Mouse (Mus musculus) kidney, postnatal 4 days (tissue): ENCODE data around the gene Vsir.

Source experiments
- DNase-seq, 2 experiments: peaks; one replicate each; pipeline ENCODE4 v3.0.0; 2021; ENCODE audit warnings: mixed read lengths in 2 of 2

Vsir gene

DNA sequence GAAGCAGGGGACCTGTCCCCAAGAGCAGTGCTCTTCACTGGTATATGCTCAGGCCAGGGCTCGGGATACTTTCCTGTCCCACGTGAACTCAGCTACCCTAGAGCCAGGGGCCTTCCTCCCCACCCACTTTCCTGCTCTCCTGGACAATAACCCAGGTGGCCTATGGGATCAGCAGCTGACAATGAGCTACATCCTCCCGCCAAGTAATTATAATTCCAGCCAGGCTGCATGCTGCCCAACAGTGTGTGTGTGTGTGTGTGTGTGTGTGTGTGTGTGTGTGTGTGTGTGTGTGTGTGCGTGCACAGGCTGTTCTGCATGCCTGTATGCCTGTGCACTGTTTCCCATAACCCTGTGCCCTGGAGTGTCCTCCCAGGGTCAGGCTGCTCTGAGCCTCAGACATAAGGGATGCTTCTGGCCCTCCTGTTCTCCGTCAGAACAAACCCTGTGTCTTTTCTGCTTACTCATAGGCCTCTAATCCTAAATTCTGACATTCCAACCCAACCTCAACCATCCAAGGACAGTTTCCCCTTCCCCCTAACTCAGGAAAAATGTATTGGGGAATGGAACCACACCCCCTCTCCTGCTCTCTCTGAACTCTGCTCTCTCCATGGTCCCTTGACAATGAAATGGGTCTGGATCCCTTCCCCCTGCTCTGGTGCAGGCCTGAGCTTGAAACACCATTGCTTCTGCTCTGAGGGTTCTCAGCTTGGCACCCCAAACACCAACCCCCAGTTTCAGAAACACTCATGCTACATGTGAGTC lies 6.8 kb downstream of the Vsir start:
- DNase-seq: peak; percentile 17 to 45

DNA sequence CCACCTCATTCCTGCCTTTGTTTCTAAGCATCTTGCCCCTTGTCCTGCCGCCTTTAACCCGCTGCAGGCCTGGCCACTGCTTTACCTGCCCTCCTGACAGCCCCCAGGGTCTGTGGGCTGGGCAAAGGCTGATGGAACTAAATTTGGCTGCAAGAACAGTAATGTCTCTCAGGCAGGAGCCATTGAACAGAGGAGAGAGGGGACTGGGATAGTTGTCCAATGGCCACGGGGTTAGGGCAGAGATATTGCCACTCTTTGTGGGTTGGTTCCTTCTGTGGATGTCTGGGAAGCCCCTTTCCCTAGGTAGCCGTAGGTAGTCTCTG lies 7.3 kb downstream of the Vsir start:
- DNase-seq: no peak

GRCm38 (mm10) chr10:60354881-60355677 lies 8.4 kb downstream of the Vsir start:
- DNase-seq: no peak

GRCm38 (mm10) chr10:60357441-60357840 lies 10.8 kb downstream of the Vsir start:
- DNase-seq: no peak

DNA sequence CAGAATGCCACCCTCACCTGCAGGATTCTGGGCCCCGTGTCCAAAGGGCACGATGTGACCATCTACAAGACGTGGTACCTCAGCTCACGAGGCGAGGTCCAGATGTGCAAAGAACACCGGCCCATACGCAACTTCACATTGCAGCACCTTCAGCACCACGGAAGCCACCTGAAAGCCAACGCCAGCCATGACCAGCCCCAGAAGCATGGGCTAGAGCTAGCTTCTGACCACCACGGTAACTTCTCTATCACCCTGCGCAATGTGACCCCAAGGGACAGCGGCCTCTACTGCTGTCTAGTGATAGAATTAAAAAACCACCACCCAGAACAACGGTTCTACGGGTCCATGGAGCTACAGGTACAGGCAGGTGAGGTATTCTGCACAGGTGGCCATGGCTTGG lies 11.2 kb downstream of the Vsir start:
- DNase-seq: no peak

- DNase-seq: no peak
Measured at GRCm38 (mm10) chr10:60358776-60359175, 12.1 kb downstream of the Vsir start.

- no peak for DNase-seq
Measured at GRCm38 (mm10) chr10:60361615-60362309, 15.1 kb downstream of the Vsir start.

DNA sequence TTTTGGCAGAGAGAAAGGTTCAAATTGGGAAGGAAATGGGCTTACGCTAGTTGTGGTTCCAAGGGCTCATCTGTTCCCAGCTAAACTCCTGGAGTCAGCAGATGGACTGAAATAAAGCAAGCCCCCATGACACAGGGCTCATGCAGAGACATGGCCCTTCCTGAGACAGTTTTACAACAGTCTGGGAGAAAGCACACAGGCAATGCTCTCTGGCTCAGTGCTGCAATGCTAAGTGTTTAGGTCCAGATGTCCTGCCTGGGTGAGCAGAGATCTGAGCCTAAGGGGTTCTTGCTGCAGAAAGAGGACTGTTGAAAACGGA lies 15.6 kb downstream of the Vsir start:
- no peak for DNase-seq

- DNase-seq: no peak
Measured at GRCm38 (mm10) chr10:60363426-60363825, 16.8 kb downstream of the Vsir start.

DNA sequence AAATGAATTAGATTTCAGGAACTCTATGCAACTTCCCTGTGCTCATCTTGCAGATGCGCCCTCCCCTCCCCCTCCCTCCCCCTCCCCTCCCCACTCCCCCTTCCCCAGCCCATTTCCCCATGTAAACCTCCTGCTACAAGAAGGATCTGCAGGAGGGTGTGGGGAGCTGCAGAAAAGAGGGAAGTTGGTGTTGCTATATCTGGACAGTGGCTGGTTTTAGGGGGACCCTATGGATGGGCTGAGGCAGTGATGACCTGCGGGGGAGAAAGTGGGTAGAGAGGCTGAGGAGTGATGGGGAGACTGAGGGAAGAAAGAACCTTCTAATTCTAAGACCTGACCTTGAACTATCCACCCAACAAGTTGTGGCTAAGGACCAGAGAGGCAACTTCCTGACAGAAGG lies 20.5 kb downstream of the Vsir start:
- no peak for DNase-seq

DNA sequence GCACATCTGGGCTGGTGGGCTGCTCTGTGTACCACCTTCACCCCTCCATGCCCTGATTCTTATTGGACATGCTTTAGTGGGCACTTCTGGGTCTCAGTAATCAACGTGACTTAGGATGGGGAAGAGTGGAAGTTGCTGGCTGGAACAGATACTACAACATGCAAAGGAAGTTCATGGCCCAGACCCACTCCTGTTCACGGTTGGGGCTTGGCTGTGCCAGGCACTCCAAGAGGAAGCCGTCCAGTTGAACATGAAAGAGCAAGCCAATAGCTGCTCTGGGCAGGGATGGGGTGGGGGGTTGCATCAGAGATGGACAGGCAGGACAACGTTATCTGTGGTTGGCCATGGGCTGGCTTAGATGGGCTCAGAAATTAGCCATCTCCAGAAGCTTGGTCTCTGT lies 21.3 kb downstream of the Vsir start:
- DNase-seq: no peak

DNA sequence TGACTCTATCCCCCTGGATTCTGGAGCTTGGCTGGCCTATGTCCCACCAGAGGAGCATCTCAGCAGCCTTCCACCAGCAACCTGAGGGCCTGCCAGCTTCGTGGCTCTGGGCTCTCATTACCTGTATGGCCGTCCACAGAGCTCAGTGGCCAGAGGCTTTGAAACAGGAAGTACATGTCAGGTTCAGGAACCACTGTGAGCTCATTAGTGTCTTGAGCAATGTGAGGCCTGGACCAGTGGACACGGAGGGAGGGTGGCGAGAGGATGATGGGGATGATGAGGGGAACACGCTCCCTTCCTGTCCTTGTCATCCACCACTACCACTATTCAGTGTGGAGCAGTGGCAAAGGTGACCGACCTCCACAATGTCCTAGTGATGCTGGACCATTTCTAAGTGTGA lies 22.8 kb downstream of the Vsir start:
- DNase-seq: no peak

DNA sequence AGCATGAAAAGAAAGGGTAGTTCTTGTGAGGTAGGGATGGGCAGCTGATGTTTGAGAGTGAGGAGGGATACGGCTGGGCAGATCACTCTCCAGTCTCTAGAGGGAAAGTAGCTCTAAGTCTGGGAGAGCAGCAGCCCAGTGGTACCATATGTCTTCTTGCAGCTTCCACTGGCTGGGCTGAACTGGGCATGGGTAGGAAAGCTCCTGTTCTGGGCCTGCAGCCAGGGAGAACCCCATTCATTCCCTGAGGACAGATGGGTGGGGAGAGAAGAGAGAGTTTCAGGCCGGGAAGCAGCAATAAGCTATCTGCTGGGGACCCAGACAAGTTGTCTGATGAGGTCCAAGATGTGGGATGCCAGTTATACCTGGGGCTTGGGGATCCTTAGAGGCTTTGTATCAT lies 23.4 kb downstream of the Vsir start:
- no peak for DNase-seq

DNA sequence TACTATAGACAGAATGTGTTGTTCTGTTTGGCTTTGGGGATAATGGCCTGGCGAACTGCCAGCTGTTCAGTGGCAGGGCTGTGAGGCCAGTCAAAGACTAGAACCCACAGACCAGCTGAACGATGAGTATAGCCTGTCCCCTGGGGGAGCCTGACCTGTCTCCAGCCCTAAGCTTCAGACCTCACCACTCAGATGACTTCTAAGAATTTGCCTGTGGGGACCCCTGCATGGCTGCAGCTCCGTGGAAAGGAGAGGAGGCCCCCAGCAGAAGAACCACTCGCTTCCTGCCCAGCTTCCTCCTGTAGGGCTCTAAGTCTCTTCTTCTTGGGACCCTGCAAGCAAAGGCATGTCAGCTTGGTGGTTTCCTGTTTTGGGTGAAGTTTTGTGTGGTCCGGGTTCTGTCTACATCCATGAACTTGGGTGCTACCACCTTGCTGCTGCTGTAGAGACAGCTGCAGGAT lies 24.0 kb downstream of the Vsir start:
- DNase-seq: no peak

- no peak for DNase-seq
Measured at GRCm38 (mm10) chr10:60371596-60372386, 25.1 kb downstream of the Vsir start.

DNA sequence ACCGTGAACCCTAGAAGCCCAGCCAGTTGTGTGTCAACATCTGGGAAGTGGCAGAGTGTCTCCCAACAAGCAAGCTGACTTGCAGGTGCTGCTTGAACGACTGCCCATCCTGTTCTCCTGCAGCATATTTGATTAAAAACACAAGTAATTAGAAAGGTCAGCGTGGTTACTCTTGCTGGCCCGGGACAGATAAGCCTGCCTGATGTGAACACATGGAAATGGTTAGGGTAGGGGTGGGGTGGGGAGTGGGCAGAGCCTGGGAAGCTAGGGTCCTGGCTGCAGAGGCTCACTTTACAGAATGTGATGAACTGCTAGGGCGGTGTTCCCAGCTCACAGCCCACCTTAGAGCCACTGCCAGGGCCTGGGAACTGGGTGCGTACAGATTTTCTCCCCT lies 26.9 kb downstream of the Vsir start:
- no peak for DNase-seq

DNA sequence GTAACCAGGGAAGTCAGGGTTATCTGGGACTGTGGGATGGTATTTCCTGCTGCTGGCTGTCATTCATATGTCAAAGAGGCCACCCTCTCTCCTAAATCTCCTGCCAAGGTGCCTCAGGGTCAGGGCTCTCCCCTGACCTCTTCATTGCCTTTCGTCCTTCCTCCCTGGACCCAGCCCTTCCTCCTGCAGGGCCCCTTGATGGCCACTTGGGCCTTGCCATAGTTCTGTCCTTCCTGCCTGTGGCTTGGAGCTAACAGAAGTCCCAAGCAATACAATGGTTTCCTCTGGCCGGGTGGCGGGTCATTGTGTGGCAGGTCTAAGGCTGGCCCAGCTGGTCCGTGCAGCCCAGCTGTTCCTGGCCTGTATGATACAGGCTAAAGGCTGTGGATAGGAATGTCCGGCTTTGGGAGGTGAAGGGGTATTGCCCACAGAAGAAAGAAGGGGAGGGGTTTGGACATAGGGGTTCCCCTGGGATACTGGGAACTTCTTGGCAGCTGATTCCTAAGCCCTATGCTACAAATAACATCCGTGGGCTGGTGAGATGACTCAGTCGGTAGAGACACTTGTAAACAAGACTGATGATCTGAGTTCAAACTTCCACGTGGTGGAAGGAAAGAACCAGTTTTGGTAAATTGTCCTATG lies 27.4 kb downstream of the Vsir start:
- peak; percentile 34 to 59 for DNase-seq

DNA sequence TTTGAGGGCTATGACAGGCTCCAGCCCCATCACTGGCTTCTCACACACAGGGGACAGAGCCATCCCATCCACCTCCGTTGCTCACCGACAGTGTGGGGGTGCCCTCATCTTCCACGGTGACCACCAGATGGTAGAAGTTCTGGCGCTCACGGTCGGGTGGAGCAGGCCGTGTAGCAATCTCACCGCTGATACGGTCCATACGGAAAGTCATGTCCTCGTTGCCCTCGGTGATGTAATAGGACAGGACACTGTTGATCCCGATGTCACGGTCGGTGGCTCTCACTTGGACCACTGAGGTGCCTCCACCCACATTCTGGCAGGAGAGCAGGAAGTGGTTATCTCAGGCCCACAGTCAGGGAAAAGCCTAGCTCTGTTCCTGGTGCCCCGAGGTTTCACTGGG lies 30.1 kb downstream of the Vsir start:
- no peak for DNase-seq

GRCm38 (mm10) chr10:60379419-60379957 lies 32.8 kb downstream of the Vsir start:
- DNase-seq: no peak

DNA sequence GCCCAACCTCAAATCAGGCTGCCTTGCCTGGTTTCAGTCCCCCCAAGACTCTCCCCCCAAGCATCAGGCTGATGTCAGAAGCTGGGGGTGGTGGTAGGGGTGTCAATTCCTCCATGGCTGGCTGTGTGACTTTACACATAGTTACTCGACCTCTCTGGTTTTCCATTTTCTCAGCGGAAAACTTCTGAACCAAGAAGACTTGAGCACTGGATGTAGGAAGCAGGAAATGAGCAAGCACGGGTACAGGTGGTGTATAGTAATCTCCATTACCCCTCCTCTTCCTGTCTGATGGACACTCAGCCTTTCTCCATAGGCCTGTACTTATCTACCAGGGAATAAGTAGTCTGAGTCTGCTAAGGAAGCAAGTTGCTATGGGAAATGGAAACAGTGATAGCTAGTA lies 33.6 kb downstream of the Vsir start:
- DNase-seq: no peak

DNA sequence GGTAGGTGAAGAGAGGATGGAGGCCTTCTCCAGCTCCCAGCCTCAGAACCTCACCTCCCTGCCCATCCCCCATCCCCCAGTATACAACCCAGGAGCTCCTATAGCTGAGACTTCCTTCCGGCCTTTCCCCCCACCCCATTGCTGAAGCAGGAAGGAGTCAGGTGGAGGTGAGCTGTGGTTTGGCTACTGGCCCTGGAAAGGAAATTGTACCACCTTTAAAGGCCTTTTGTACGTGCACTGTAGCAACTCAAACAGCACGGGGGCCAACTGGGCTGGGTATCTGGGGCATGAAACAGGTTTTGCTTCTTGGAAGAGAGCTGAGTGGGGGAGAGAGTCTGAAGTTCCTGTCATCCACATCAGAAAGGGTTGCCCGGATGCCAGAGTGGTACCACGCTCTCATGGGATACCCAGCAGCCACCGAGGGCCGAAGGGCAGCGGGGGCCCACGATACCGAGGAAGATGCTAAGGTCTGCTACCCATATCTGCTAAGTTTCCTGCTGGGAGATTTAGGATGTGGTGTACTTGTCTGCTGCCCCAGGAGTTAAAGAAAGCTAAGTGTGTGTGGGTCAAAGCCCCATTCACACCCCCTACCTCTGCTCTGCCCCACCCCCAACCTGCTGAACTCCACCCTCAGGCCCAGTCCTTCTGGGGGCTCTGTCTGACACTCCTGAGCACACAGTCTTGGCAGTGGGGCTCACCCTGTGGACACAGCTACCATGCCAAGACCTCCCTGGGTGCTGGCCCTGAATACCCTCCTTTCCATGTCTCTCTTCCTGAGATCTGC lies 34.7 kb downstream of the Vsir start:
- no peak for DNase-seq

DNA sequence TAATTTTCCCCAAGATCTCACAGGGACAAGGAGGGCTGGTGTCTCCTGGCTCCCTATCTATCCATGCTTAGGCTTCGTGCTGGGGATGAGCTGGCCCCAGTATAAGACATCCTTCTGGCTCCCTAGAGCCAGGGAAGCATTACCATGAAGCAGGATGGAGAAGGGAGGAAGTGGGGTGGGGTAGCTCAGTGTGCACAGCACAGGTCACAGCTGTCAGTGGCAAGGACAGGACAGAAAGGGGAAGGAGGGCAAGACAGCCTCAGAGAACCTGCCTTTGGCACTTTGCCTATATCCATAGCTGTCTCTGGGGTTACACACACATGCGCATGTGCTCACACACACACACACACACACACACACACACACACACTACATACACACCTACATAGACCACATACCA lies 41.7 kb downstream of the Vsir start:
- no peak for DNase-seq
